Mouse (Mus musculus) embryonic facial prominence, embryonic 13.5 days (tissue): ENCODE data around the gene Nrbf2. TPM values are rescaled to one million over a fixed set of nuclear protein-coding genes. Genes with fewer than 3 reads are reported as not detected.

Experiments used
- ATAC-seq: fragments of 200-750 bp; cut with Nextera tagmentation; 2 replicates; pipeline ENCODE4 v1.8.0; 2017; ENCODE audit warnings: low read depth; ENCODE audit not compliant: insufficient number of reproducible peaks, insufficient read depth, low FRiP score, low TSS enrichment
- H3K27ac ChIP-seq: fragments of 300-500 bp; sonication (generic); 2 replicates; pipeline ENCODE4 v1.5.1; 2015; ENCODE audit warnings: moderate library complexity, mild to moderate bottlenecking, inconsistent platforms
- H3K27me3 ChIP-seq: fragments of 300-500 bp; sonication (generic); 2 replicates; pipeline ENCODE4 v1.6.1; 2015; ENCODE audit warnings: mild to moderate bottlenecking, inconsistent platforms
- H3K36me3 ChIP-seq: fragments of 300-500 bp; sonication (generic); 2 replicates; pipeline ENCODE4 v1.6.1; 2015; ENCODE audit warnings: mild to moderate bottlenecking, inconsistent platforms
- H3K4me1 ChIP-seq: fragments of 300-500 bp; sonication (generic); 2 replicates; pipeline ENCODE4 v1.6.1; 2015; ENCODE audit warnings: inconsistent platforms
- H3K4me2 ChIP-seq: fragments of 300-500 bp; sonication (generic); 2 replicates; pipeline ENCODE4 v1.6.1; 2015; ENCODE audit warnings: moderate library complexity, mild to moderate bottlenecking, inconsistent platforms
- H3K4me3 ChIP-seq: fragments of 300-500 bp; sonication (generic); 2 replicates; pipeline ENCODE4 v1.5.1; 2015; ENCODE audit warnings: mild to moderate bottlenecking, inconsistent platforms
- H3K9ac ChIP-seq: fragments of 300-500 bp; sonication (generic); 2 replicates; pipeline ENCODE4 v1.6.1; 2015; ENCODE audit warnings: mild to moderate bottlenecking, inconsistent platforms
- H3K9me3 ChIP-seq: fragments of 300-500 bp; sonication (generic); 2 replicates; pipeline ENCODE4 v1.6.1; 2016; ENCODE audit warnings: inconsistent platforms
- WGBS: fragments of 180-500 bp; shearing (Covaris S2); methylation state at CpG from one replicate; pipeline ENCODE4 v1.1.7; 2015; ENCODE audit warnings: mixed read lengths; 5-methylcytosine and 5-hydroxymethylcytosine counted together
- polyA plus RNA-seq: library from polyadenylated mRNA; unstranded; fragments of >200 nt; fragmentation: Nextera tagmentation; extraction: Ambion mirVana; gene quantifications from 2 replicates; pipeline ENCODE4 v1.2.1, GENCODE M21; 2015

The Nrbf2 gene
- polyA plus RNA-seq, 1 experiment from 2014 or later = 38.9 TPM

DNA sequence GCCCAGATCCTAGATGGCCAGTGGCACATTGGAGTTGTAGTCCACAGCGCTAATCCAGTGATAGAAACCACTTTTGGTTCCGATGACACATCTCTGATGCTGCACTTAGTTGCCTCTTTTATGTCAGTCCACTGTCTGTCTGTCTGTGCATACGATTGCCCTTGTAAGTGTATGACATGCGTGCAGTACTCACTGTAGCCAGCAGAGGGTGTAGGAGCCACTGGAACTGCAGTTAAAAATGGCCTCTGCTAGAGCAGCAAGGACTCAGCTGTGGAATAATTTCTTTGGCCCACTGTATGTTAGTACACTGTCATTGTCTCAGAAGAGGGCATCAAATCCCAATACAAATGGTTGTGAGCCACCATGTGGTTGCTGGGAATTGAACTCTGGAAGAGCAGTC is 38.0 kb downstream of the Nrbf2 start:
- Histone ChIP-seq H3K36me3 (peaks cover 68% of the 10 kb centered on the region), H3K9ac (no peak overlapping the region), H3K27ac (no peak overlapping the region), H3K4me1 (no peaks in the 10 kb centered on the region), H3K4me2 (no peak overlapping the region), H3K9me3 (no peaks in the 10 kb centered on the region), H3K4me3 (no peak overlapping the region), H3K27me3 (no peaks in the 10 kb centered on the region)
- WGBS = 92% methylated on average over 4 of the region's 4 CpGs
- no peak for ATAC-seq

DNA sequence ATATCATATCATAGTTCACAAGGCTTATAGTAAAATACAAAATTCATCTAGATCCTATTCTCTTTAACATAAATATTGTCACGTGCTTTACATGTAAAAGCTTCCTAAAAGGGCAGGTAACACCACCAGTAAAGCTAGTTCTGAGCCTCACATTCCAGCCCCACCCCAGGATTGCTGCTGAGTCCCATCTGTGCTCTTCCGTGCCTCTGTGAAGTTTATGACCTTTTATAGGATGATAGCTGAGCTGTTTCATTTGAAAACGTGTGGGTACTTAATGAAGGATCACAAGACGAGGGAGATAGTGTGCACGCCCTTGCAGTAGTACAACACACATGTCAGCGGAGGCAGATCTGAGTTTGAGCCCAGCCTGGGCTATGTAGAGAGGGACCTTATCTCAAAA is 54.7 kb downstream of the Nrbf2 start:
- WGBS = 85% methylated on average over 6 of the region's 6 CpGs
- Histone ChIP-seq H3K4me3 (no peak overlapping the region), H3K4me2 (no peak overlapping the region), H3K4me1 (peaks cover 12% of the 10 kb centered on the region), H3K9ac (no peak overlapping the region), H3K9me3 (no peaks in the 10 kb centered on the region), H3K36me3 (peaks cover 67% of the 10 kb centered on the region), H3K27ac (no peak overlapping the region), H3K27me3 (no peaks in the 10 kb centered on the region)
- ATAC-seq = no peak

DNA sequence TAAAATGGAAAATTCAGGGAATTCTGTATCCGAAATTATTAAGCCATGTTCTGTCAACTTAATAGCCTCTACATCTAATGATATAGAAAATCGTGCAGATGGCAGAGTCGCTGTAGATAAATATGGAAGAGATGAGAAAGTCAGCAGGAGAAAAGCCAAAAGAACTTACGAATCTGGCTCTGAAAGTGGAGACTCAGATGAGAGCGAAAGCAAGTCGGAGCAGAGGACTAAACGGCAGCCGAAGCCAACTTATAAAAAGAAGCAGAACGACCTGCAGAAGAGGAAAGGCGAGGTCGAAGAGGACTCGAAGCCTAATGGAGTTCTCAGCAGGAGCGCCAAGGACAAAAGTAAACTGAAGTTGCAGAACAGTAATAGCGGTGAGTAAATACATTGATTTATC is 58.6 kb downstream of the Nrbf2 start:
- peaks cover 56% of the 10 kb centered on the region for H3K36me3 ChIP-seq
- WGBS = 91% methylated on average over 14 of the region's 14 CpGs

DNA sequence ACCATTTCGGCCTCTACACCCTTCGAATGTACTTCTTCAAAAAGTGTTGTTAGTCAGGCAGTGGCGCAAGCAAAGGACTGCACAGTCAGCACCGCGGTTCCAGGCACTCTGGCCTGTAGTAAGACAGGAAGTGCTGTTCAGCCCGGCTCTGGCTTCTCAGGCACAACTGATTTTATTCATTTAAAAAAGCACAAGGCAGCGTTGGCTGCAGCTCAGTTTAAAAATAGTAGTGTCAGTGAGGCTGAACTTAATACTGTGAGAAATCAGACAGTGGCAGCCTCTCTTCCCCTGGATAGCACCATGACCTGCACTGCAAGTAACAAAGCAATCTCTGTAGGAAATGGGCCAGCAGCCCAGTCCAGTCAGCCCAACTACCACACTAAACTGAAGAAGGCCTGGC is 59.0 kb downstream of the Nrbf2 start:
- Histone ChIP-seq H3K4me2 (no peak overlapping the region), H3K9me3 (no peaks in the 10 kb centered on the region), H3K4me1 (peaks cover 15% of the 10 kb centered on the region), H3K27ac (0 out of 2 replicates have a peak overlapping the region, but pooled peaks have one; percentile 1), H3K27me3 (no peaks in the 10 kb centered on the region), H3K36me3 (peaks cover 52% of the 10 kb centered on the region), H3K9ac (no peak overlapping the region), H3K4me3 (no peak overlapping the region)
- no peak for ATAC-seq
- WGBS = 69% methylated on average over 7 of the region's 7 CpGs

More for the DNA sequence above, 58.6 kb downstream of the Nrbf2 start:
- no peak overlapping the region for H3K4me3 ChIP-seq
- H3K4me1 ChIP-seq = peaks cover 15% of the 10 kb centered on the region
- no peak overlapping the region for H3K27ac ChIP-seq
- no peak overlapping the region for H3K9ac ChIP-seq
- H3K4me2 ChIP-seq = no peak overlapping the region
- ATAC-seq = no peak
- no peaks in the 10 kb centered on the region for H3K27me3 ChIP-seq
- no peaks in the 10 kb centered on the region for H3K9me3 ChIP-seq

DNA sequence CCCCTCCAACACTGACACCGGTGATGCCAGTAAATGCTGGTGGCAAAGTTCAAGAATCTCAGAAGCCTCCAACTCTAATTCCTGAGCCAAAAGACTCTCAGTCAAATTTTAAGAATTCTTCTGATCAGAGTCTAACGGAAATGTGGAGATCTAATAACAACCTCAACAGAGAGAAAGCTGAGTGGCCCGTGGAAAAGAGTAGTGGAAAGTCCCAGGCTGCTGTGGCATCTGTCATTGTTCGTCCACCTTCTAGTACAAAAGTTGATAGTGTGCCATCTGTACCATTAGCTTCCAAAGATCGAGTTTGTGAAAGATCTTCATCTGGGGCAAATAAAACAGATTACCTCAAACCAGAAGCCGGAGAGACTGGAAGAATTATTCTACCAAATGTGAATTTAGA is 59.6 kb downstream of the Nrbf2 start:
- no peak overlapping the region for H3K9ac ChIP-seq
- peaks cover 46% of the 10 kb centered on the region for H3K36me3 ChIP-seq
- 70% methylated on average over 6 of the region's 6 CpGs for WGBS
- no peaks in the 10 kb centered on the region for H3K9me3 ChIP-seq
- no peak for ATAC-seq
- no peaks in the 10 kb centered on the region for H3K27me3 ChIP-seq
- H3K27ac ChIP-seq = peak overlapping the region; percentile 1; the same call in 1 of the 2 replicates
- H3K4me2 ChIP-seq = no peak overlapping the region
- no peak overlapping the region for H3K4me3 ChIP-seq
- H3K4me1 ChIP-seq = peaks cover 15% of the 10 kb centered on the region

DNA sequence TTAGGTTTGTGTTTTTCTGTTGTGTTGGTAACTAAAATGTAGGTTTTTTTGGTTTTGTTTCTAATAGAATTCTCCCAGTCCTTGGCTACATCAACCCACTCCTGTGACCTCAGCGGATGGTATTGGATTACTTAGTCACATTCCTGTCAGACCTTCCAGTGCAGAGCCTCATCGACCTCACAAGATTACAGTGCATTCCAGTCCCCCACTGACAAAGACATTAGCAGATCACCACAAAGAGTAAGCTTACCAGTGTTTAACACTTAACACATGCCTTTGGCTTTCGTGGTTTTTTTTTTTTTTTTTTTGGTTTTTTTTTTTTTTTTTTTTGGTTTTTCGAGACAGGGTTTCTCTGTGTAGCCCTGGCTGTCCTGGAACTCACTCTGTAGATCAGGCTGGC is 61.2 kb downstream of the Nrbf2 start:
- Histone ChIP-seq H3K36me3 (peaks cover 51% of the 10 kb centered on the region), H3K4me1 (peaks cover 15% of the 10 kb centered on the region), H3K9me3 (no peaks in the 10 kb centered on the region), H3K27me3 (no peaks in the 10 kb centered on the region), H3K4me2 (no peak overlapping the region), H3K4me3 (no peak overlapping the region), H3K9ac (no peak overlapping the region), H3K27ac (no peak overlapping the region)
- ATAC-seq = no peak; the same call in 1 of the 2 replicates
- WGBS = 40% methylated on average over 3 of the region's 4 CpGs

DNA sequence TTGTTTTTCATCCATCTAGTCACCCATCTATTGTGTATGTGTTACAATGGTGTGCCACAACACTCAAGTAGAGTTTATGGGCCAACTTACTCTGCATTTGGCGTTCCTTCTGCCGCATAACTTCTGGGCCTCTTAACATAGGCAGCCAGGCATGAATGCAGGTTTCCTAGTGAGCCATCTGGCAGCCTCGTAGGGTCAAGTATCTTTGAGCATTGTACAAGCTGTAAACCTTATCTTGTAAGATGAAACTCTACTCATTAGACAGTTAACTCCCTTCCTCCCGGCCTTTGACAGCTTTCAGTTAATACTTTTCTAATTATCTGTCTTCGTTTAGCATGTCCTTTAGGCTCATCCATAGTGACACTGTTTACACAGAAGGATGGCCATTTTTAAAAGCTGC is 63.8 kb downstream of the Nrbf2 start:
- peaks cover 54% of the 10 kb centered on the region for H3K36me3 ChIP-seq
- H3K4me3 ChIP-seq = no peak overlapping the region
- no peak overlapping the region for H3K27ac ChIP-seq
- no peak overlapping the region for H3K9ac ChIP-seq
- H3K4me1 ChIP-seq = peaks cover 11% of the 10 kb centered on the region
- H3K9me3 ChIP-seq = no peaks in the 10 kb centered on the region
- 64% methylated on average over 5 of the region's 5 CpGs for WGBS
- no peaks in the 10 kb centered on the region for H3K27me3 ChIP-seq
- ATAC-seq = no peak
- no peak overlapping the region for H3K4me2 ChIP-seq

DNA sequence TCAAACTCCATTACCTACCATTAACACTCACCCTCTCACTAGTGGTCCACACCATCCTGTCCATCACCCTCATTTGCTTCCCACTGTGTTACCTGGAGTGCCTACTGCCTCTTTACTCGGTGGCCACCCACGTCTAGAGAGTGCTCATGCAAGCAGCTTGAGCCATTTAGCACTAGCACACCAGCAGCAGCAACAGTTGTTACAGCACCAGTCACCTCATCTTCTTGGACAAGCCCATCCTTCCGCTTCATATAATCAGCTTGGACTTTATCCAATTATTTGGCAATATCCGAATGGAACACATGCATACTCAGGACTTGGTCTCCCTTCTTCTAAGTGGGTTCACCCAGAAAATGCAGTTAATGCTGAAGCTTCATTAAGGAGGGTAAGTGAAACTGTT is 64.9 kb downstream of the Nrbf2 start:
- Histone ChIP-seq H3K4me2 (no peak overlapping the region), H3K9me3 (no peaks in the 10 kb centered on the region), H3K36me3 (peaks cover 44% of the 10 kb centered on the region), H3K4me3 (no peak overlapping the region), H3K4me1 (peaks cover 1% of the 10 kb centered on the region), H3K9ac (no peak overlapping the region), H3K27ac (no peak overlapping the region), H3K27me3 (no peaks in the 10 kb centered on the region)
- 88% methylated on average over 4 of the region's 4 CpGs for WGBS
- ATAC-seq = no peak

DNA sequence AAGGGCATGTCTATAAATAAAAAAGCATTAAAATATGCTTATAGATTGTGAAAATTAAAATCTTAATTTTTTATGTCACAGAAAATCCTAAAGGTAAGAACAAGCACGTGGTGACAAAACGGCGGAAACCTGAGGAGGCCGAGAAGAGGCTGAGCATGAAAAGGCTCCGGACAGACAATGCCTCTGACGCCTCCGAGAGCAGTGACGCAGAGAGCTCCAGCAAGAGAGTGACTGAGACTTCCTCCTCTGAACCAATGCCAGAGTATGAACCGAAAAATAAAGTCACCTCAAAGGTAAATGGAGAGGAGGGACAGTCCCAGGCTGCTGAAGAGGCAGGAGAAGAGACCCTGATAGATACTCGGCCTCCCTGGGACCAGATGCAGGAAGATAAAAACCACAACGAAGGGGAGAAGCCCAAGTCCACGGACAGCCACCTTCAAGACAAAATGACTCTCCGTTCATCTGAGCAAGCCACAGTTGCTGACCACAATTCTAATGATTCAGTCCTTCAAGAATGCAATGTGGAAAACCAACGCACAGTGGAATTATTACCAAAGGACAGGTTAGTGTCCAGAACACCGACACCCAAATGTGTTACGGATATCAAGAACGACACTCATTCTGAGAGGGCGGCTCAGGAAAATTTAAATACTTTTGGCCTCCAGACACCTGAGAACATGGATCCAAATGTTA is 66.1 kb downstream of the Nrbf2 start:
- H3K4me3 ChIP-seq = no peak overlapping the region
- no peak overlapping the region for H3K4me2 ChIP-seq
- no peak for ATAC-seq
- no peaks in the 10 kb centered on the region for H3K27me3 ChIP-seq
- no peaks in the 10 kb centered on the region; the same call in 1 of the 2 replicates for H3K4me1 ChIP-seq
- H3K27ac ChIP-seq = no peak overlapping the region
- H3K9ac ChIP-seq = no peak overlapping the region
- WGBS = 92% methylated on average over 18 of the region's 18 CpGs
- H3K9me3 ChIP-seq = no peaks in the 10 kb centered on the region
- H3K36me3 ChIP-seq = peaks cover 33% of the 10 kb centered on the region

DNA sequence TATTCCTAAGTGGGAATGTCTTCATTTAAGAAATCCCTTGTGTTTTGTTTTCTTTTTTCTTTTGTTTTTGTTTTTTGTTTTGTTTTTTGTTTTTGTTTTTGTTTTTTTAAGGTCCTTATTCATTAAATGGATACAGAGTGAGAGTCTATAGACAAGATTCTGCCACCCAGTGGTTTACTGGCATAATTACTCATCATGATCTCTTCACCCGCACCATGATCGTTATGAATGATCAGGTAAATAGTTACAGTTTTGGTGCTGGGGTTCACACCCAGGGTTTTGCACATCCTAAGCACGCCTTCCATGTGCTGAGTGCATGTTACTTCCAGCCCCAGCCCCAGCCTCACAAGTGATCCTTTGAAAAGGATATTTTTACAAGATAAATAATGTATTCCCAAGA is 68.2 kb downstream of the Nrbf2 start:
- H3K27me3 ChIP-seq = no peaks in the 10 kb centered on the region
- H3K4me2 ChIP-seq = no peak overlapping the region
- ATAC-seq = no peak
- no peaks in the 10 kb centered on the region; the same call in 1 of the 2 replicates for H3K4me1 ChIP-seq
- H3K4me3 ChIP-seq = no peak overlapping the region
- H3K36me3 ChIP-seq = peaks cover 30% of the 10 kb centered on the region
- WGBS = 81% methylated on average over 3 of the region's 3 CpGs
- no peak overlapping the region for H3K9ac ChIP-seq
- H3K27ac ChIP-seq = no peak overlapping the region
- no peaks in the 10 kb centered on the region for H3K9me3 ChIP-seq
